Mouse (Mus musculus) heart, embryonic 15.5 days (tissue): ENCODE results near the gene Tap1. TPM values are rescaled to one million over a fixed set of nuclear protein-coding genes. Genes with fewer than 3 reads are reported as not detected.

ENCODE experiments used
- ATAC-seq: fragments of 200-750 bp; cut with Nextera tagmentation; replicated peaks from 2 replicates; pipeline ENCODE4 v1.8.0; 2017; ENCODE audit warnings: low read depth, moderate TSS enrichment; ENCODE audit not compliant: insufficient number of reproducible peaks, insufficient read depth, low FRiP score
- H3K27ac ChIP-seq: fragments of 300-500 bp; sonication (generic); 2 replicates; pipeline ENCODE4 v1.5.1; 2015; ENCODE audit warnings: mild to moderate bottlenecking, inconsistent platforms
- H3K27me3 ChIP-seq: fragments of 300-500 bp; sonication (generic); 2 replicates; pipeline ENCODE4 v1.6.1; 2015; ENCODE audit warnings: inconsistent platforms
- H3K36me3 ChIP-seq: fragments of 300-500 bp; sonication (generic); 2 replicates; pipeline ENCODE4 v1.6.1; 2015; ENCODE audit warnings: mild to moderate bottlenecking, inconsistent platforms
- H3K4me1 ChIP-seq: fragments of 300-500 bp; sonication (generic); replicated peaks from 2 replicates; pipeline ENCODE4 v1.6.1; 2015; ENCODE audit warnings: inconsistent platforms
- H3K4me2 ChIP-seq: fragments of 300-500 bp; sonication (generic); 2 replicates; pipeline ENCODE4 v1.6.1; 2015; ENCODE audit warnings: inconsistent platforms, mild to moderate bottlenecking, moderate library complexity
- H3K4me3 ChIP-seq: fragments of 300-500 bp; sonication (generic); 2 replicates; pipeline ENCODE4 v1.5.1; 2015; ENCODE audit warnings: mild to moderate bottlenecking, inconsistent platforms
- H3K9ac ChIP-seq: fragments of 300-500 bp; sonication (generic); 2 replicates; pipeline ENCODE4 v1.6.1; 2015; ENCODE audit warnings: mild to moderate bottlenecking, inconsistent platforms
- H3K9me3 ChIP-seq: fragments of 300-500 bp; sonication (generic); replicated peaks from 2 replicates; pipeline ENCODE4 v1.6.1; 2016; ENCODE audit warnings: inconsistent platforms
- WGBS: fragments of 180-500 bp; shearing (Covaris S2); methylation state at CpG from one replicate; pipeline ENCODE4 v1.1.7; 2015; ENCODE audit warnings: mixed read lengths; 5-methylcytosine and 5-hydroxymethylcytosine counted together
- polyA plus RNA-seq: library from polyadenylated mRNA; unstranded; fragments of >200 nt; fragmentation: Nextera tagmentation; extraction: Ambion mirVana; gene quantifications from 2 replicates; pipeline ENCODE4 v1.2.1, GENCODE M21; 2015

Tap1 gene
- polyA plus RNA-seq, 1 experiment from 2014 or later: 2.4 TPM

DNA sequence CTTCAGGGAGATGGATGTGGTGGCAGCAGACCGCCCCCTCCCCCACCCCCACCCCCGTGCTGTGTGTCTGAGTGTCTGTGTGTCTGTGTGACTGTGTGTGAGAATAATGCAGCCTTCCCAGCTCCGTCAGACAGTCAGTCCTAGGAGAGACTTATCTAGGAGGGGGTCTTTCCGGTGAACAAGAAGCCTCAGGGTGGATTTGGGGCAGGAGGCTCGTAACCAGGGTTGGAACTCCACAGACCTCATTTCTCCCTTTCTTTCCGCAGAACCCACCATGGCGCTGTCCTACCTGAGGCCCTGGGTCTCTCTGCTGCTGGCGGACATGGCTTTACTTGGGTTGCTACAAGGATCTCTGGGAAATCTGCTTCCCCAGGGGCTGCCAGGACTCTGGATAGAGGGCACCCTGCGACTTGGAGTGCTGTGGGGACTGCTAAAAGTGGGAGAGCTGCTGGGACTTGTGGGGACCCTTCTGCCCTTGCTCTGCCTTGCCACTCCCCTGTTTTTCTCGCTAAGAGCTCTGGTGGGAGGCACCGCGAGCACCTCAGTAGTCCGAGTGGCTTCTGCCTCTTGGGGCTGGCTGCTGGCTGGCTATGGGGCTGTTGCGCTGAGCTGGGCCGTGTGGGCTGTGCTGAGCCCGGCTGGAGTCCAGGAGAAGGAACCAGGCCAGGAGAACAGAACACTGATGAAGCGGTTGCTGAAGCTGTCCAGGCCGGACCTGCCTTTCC, 17.8 kb downstream of the Tap1 start:
- Histone ChIP-seq H3K36me3 (no peaks in the 10 kb centered on the region), H3K4me2 (peak overlapping the region; percentile 98), H3K27me3 (peaks cover 61% of the 10 kb centered on the region), H3K9ac (peak overlapping the region; percentile 79), H3K4me3 (peak overlapping the region; percentile 93), H3K9me3 (no peaks in the 10 kb centered on the region), H3K27ac (peak overlapping the region; percentile 16; the same call in 1 of the 2 replicates), H3K4me1 (peaks cover 11% of the 10 kb centered on the region)
- WGBS: 15% methylated on average over 18 of the region's 18 CpGs
- ATAC-seq: peak; percentile 23

DNA sequence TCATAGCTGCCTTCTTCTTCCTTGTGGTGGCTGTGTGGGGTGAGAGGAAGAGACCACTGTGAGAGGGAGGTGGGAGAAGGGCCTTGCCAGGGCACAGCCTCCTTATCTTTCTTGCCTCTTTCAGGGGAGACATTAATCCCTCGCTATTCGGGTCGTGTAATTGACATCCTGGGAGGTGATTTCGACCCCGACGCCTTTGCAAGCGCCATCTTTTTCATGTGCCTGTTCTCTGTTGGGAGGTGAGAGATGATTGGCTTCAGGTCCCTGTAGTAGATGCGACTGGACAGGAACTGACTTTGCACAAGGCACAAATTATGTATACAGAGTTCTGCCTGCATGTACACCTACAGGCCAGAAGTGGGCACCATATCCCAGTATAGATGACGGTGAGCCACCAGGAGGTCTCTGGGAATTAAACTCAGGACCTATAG, 18.4 kb downstream of the Tap1 start:
- H3K4me2 ChIP-seq: peak overlapping the region; percentile 98
- H3K27ac ChIP-seq: peak overlapping the region; percentile 16; the same call in 1 of the 2 replicates
- ATAC-seq: no peak
- H3K4me3 ChIP-seq: peak overlapping the region; percentile 93
- 14% methylated on average over 9 of the region's 9 CpGs for WGBS
- peak overlapping the region; percentile 79; the same call in 1 of the 2 replicates for H3K9ac ChIP-seq
- no peaks in the 10 kb centered on the region for H3K9me3 ChIP-seq
- no peaks in the 10 kb centered on the region for H3K36me3 ChIP-seq
- H3K4me1 ChIP-seq: peaks cover 11% of the 10 kb centered on the region
- peaks cover 58% of the 10 kb centered on the region for H3K27me3 ChIP-seq

DNA sequence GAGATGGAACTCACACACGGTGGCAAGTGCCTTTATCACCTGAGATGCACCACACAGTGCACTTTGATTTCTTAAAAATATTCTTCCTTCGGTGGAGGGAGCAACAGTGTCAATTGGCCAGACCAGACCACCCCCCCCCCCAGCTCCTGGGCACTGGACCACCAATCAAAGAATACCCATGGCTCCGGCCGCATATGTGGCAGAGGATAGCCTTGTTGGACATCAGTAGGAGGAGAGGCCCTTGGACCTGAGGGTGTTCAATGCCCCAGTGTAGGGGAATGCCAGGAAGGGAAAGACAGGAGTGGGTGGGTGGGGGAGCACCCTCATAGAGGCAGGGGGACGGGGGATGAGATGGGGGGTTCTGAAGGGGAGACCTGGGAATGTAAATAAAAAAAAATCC, 19.4 kb downstream of the Tap1 start:
- H3K9me3 ChIP-seq: no peaks in the 10 kb centered on the region
- peaks cover 58% of the 10 kb centered on the region for H3K27me3 ChIP-seq
- H3K4me2 ChIP-seq: no peak overlapping the region
- H3K36me3 ChIP-seq: no peaks in the 10 kb centered on the region
- no peak overlapping the region for H3K9ac ChIP-seq
- no peak for ATAC-seq
- H3K4me1 ChIP-seq: peaks cover 11% of the 10 kb centered on the region
- no peak overlapping the region for H3K27ac ChIP-seq
- WGBS: 83% methylated on average over 5 of the region's 5 CpGs
- H3K4me3 ChIP-seq: no peak overlapping the region

DNA sequence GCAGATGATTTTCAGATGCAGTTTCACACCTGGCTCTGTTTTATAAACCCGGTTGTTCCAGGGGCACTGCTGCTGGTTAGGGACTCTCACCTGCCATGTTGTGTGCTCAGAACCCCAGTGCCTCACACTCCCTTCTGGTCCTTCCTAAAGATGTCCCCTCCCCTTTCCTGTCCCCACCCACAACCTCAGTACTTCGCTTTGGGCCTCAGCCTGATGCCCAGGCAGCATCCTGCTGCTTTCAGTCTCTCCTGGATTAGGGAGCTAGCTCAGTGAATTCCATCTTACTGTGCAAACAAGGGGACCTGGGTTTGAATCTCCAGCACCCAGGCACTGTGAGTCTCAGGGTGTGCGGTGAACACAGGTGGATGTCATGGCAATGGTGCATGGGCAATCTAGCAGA, 20.1 kb downstream of the Tap1 start:
- no peak overlapping the region for H3K4me3 ChIP-seq
- no peaks in the 10 kb centered on the region for H3K36me3 ChIP-seq
- peaks cover 11% of the 10 kb centered on the region for H3K4me1 ChIP-seq
- H3K27me3 ChIP-seq: peaks cover 65% of the 10 kb centered on the region
- ATAC-seq: no peak
- no peak overlapping the region for H3K9ac ChIP-seq
- H3K27ac ChIP-seq: no peak overlapping the region
- no peaks in the 10 kb centered on the region for H3K9me3 ChIP-seq
- H3K4me2 ChIP-seq: no peak overlapping the region
- 56% methylated on average over 3 of the region's 3 CpGs for WGBS

DNA sequence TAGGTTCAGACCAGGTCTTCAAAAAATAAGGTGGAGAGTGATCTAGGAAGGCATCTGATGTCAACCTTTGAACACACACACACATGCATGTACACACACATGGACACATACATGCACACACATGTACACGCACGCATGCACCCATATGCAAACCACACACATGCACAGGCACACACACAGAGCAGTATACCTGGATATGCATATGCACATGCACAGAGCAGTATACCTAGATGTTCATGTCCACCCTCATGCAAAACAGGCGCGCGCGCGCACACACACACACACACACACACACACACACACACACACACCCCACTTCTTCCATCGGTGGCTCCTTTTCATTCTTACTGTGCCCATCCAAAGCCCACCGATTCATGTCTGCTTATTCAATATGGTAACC, 20.5 kb downstream of the Tap1 start:
- H3K4me1 ChIP-seq: peaks cover 11% of the 10 kb centered on the region
- H3K27ac ChIP-seq: no peak overlapping the region
- 95% methylated on average over 9 of the region's 9 CpGs for WGBS
- H3K9me3 ChIP-seq: no peaks in the 10 kb centered on the region
- H3K27me3 ChIP-seq: peaks cover 69% of the 10 kb centered on the region
- ATAC-seq: no peak
- H3K36me3 ChIP-seq: no peaks in the 10 kb centered on the region
- H3K4me2 ChIP-seq: no peak overlapping the region
- H3K4me3 ChIP-seq: no peak overlapping the region
- no peak overlapping the region for H3K9ac ChIP-seq

DNA sequence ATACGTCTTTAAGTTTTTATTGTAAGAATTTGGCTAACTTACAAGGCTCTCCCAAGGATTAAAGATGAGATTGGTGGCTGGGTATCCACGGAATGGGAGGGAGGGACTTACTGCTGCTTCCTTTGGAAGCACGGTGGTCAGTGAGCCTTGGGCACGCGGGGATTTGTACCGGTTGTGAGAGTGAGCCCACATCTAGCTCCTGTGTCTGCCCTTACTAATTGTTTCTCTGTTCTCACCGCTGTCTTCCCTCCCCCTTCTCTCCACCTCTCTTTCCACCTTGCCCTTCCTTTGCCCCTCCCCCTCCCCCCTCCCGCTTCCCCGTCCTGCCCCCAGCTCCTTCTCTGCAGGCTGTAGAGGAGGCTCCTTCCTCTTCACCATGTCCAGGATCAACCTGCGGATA, 21.1 kb downstream of the Tap1 start:
- Histone ChIP-seq H3K27me3 (peaks cover 69% of the 10 kb centered on the region), H3K9ac (no peak overlapping the region), H3K9me3 (no peaks in the 10 kb centered on the region), H3K27ac (no peak overlapping the region), H3K36me3 (no peaks in the 10 kb centered on the region), H3K4me2 (no peak overlapping the region), H3K4me1 (peaks cover 11% of the 10 kb centered on the region), H3K4me3 (no peak overlapping the region)
- 20% methylated on average over 10 of the region's 10 CpGs for WGBS
- ATAC-seq: no peak

DNA sequence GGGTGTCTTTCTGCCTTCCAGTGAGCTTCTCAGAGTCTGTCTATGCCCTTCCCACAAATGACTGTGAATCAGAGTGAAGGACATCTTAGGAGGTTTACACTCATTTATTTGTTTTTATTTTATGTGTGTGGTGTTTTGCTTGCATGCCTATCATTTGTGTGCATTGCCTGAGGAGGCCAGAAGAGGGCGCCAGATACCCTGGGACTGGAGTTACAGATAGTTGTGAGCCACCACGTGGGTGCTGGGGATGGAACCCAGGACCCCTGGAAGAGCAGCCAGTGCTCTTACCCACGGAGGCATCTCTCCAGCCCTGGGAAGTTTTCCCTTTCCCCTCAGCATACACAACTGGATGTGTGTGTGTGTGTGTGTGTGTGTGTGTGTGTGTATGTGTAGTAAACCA, 22.3 kb downstream of the Tap1 start:
- H3K4me2 ChIP-seq: no peak overlapping the region
- no peaks in the 10 kb centered on the region for H3K9me3 ChIP-seq
- H3K36me3 ChIP-seq: no peaks in the 10 kb centered on the region

DNA sequence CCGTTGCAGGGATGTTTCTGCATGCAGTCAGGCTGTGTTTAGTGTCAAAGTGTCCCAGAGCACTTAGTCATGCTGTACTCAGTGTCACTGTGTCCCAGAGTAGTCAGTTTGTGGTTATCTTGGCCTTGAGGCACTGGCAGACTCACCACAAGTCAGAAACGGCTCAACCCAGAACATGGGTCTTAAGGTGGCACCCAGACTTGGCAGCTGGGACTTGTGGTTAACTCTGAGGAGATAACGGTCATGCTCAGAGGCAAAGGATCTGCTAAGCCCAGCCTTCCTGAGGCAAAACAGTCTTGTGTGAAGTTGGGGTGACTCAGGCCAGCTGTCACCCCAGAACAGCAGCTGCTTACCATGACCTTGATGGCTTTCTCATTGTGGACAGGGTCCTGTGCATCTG, 23.2 kb downstream of the Tap1 start:
- no peak for ATAC-seq
- H3K9me3 ChIP-seq: no peaks in the 10 kb centered on the region
- 57% methylated on average over 3 of the region's 3 CpGs for WGBS
- no peak overlapping the region for H3K27ac ChIP-seq
- H3K4me2 ChIP-seq: no peak overlapping the region
- H3K27me3 ChIP-seq: peaks cover 79% of the 10 kb centered on the region
- H3K4me3 ChIP-seq: no peak overlapping the region
- peaks cover 3% of the 10 kb centered on the region for H3K4me1 ChIP-seq
- no peak overlapping the region for H3K9ac ChIP-seq
- H3K36me3 ChIP-seq: no peaks in the 10 kb centered on the region

More for the DNA sequence above, 22.3 kb downstream of the Tap1 start:
- Histone ChIP-seq H3K4me3 (no peak overlapping the region), H3K4me1 (peaks cover 11% of the 10 kb centered on the region), H3K9ac (no peak overlapping the region), H3K27ac (no peak overlapping the region), H3K27me3 (peaks cover 77% of the 10 kb centered on the region)
- WGBS: 42% methylated on average over 3 of the region's 3 CpGs
- ATAC-seq: no peak

DNA sequence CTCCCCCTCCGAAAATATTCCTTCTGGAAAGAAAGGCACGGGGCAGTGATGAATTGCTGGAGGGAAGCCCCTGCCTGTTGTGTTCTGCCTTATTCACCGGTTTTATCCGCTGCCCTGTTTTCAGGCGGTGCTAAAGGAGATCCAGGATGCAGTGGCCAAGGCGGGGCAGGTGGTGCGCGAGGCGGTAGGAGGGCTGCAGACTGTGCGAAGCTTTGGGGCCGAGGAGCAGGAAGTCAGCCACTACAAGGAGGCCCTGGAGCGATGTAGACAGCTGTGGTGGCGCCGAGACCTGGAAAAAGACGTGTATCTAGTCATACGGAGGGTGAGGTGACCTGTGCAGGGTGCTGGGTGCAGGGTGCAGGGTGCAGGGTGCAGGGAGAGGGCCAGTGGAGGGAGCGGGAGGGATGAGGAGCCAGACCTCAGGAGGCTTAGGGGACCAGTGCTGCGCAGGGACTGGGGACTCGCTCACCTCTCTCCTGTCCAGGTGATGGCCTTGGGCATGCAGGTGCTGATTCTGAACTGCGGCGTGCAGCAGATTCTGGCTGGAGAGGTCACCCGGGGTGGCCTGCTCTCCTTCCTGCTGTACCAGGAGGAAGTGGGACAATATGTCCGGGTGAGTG, 24.5 kb downstream of the Tap1 start:
- H3K4me2 ChIP-seq: no peak overlapping the region

DNA sequence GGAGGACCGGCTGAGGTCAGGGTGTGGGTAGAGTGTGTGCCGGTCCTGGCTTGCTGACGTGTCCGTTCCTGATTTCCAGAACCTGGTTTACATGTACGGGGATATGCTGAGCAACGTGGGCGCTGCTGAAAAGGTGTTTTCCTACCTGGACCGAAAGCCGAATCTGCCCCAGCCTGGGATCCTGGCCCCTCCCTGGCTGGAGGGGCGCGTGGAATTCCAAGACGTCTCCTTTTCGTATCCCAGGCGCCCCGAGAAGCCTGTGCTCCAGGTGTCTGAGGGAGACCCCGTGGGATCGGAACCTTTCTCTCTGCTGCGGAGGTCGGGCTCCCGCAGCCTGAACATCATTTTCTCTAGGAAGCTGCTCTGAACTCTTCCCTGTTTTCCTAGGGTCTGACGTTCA, 26.6 kb downstream of the Tap1 start:
- Histone ChIP-seq H3K4me1 (no peaks in the 10 kb centered on the region), H3K27ac (no peak overlapping the region), H3K27me3 (peaks cover 58% of the 10 kb centered on the region), H3K9me3 (peaks cover 1% of the 10 kb centered on the region; the same call in 1 of the 2 replicates), H3K9ac (no peak overlapping the region), H3K4me3 (no peak overlapping the region), H3K4me2 (no peak overlapping the region), H3K36me3 (no peaks in the 10 kb centered on the region)
- 47% methylated on average over 21 of the region's 21 CpGs for WGBS
- no peak for ATAC-seq

More for the DNA sequence above, 24.5 kb downstream of the Tap1 start:
- peaks cover 73% of the 10 kb centered on the region for H3K27me3 ChIP-seq
- H3K4me3 ChIP-seq: no peak overlapping the region
- no peaks in the 10 kb centered on the region for H3K9me3 ChIP-seq
- H3K27ac ChIP-seq: no peak overlapping the region
- H3K36me3 ChIP-seq: no peaks in the 10 kb centered on the region
- H3K4me1 ChIP-seq: no peaks in the 10 kb centered on the region
- no peak overlapping the region for H3K9ac ChIP-seq
- ATAC-seq: no peak
- 21% methylated on average over 23 of the region's 23 CpGs for WGBS

DNA sequence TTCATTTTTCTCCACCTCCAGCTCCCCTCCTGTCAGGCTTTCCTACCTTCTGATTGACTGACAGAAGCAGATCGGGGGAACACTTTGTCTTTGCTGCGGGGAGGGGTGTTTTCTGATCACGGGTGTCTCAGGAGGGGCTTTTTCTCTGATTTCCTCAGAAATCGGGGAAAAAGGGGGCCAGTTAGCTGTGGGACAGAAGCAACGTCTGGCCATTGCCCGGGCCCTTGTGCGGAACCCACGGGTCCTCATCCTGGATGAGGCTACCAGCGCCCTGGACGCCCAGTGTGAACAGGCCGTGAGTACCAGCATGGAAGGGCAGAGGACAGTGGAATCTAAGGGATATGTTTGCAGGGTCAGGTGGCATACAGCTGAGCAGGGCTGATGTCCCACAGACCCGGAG, 27.8 kb downstream of the Tap1 start:
- no peak overlapping the region for H3K27ac ChIP-seq
- WGBS: 83% methylated on average over 12 of the region's 12 CpGs

More for the DNA sequence above, 27.8 kb downstream of the Tap1 start:
- ATAC-seq: no peak
- H3K4me1 ChIP-seq: no peaks in the 10 kb centered on the region
- peaks cover 50% of the 10 kb centered on the region for H3K27me3 ChIP-seq
- no peak overlapping the region for H3K4me3 ChIP-seq
- H3K4me2 ChIP-seq: no peak overlapping the region
- H3K9me3 ChIP-seq: peaks cover 2% of the 10 kb centered on the region; the same call in 1 of the 2 replicates
- no peak overlapping the region for H3K9ac ChIP-seq
- H3K36me3 ChIP-seq: no peaks in the 10 kb centered on the region
